Mouse (Mus musculus) embryonic facial prominence, embryonic 12.5 days (tissue): ENCODE measurements around the gene Phactr1. TPM values are rescaled to one million over a fixed set of nuclear protein-coding genes. Genes with fewer than 3 reads are reported as not detected.
A peak's percentile ranks its signal among the peaks of the same experiment; 100 is the strongest.

Experiments used
- ATAC-seq: fragments of 200-750 bp; cut with Nextera tagmentation; 2 replicates; pipeline ENCODE4 v1.8.0; 2017; ENCODE audit not compliant: insufficient number of reproducible peaks, insufficient read depth, low FRiP score, low TSS enrichment
- H3K27ac ChIP-seq: fragments of 300-500 bp; sonication (generic); 2 replicates; pipeline ENCODE4 v1.5.1; 2016; ENCODE audit warnings: mild to moderate bottlenecking
- H3K27me3 ChIP-seq: fragments of 300-500 bp; sonication (generic); 2 replicates; pipeline ENCODE4 v1.6.1; 2016; ENCODE audit warnings: mild to moderate bottlenecking, moderate library complexity
- H3K36me3 ChIP-seq: fragments of 300-500 bp; sonication (generic); 2 replicates; pipeline ENCODE4 v1.6.1; 2016; ENCODE audit warnings: mild to moderate bottlenecking
- H3K4me1 ChIP-seq: fragments of 300-500 bp; sonication (generic); 2 replicates; pipeline ENCODE4 v1.6.1; 2016
- H3K4me2 ChIP-seq: fragments of 300-500 bp; sonication (generic); replicated peaks from 2 replicates; pipeline ENCODE4 v1.6.1; 2016; ENCODE audit warnings: mild to moderate bottlenecking, moderate library complexity
- H3K4me3 ChIP-seq: fragments of 300-500 bp; sonication (generic); 2 replicates; pipeline ENCODE4 v1.5.1; 2016; ENCODE audit warnings: mild to moderate bottlenecking
- H3K9ac ChIP-seq: fragments of 300-500 bp; sonication (generic); 2 replicates; pipeline ENCODE4 v1.6.1; 2016; ENCODE audit warnings: mild to moderate bottlenecking, moderate library complexity
- H3K9me3 ChIP-seq: fragments of 300-500 bp; sonication (generic); 2 replicates; pipeline ENCODE4 v1.6.1; 2016; ENCODE audit warnings: mild to moderate bottlenecking, moderate library complexity
- WGBS: fragments of 180-500 bp; shearing (Covaris S2); methylation state at CpG from one replicate; pipeline ENCODE4 v1.1.7; 2016; 5-methylcytosine and 5-hydroxymethylcytosine counted together
- polyA plus RNA-seq: library from polyadenylated mRNA; unstranded; fragments of >200 nt; fragmentation: Nextera tagmentation; extraction: Ambion mirVana; gene quantifications from 2 replicates; pipeline ENCODE4 v1.2.1, GENCODE M21; 2016

Phactr1 gene
- polyA plus RNA-seq, 1 experiment from 2014 or later: 16.1 TPM

DNA sequence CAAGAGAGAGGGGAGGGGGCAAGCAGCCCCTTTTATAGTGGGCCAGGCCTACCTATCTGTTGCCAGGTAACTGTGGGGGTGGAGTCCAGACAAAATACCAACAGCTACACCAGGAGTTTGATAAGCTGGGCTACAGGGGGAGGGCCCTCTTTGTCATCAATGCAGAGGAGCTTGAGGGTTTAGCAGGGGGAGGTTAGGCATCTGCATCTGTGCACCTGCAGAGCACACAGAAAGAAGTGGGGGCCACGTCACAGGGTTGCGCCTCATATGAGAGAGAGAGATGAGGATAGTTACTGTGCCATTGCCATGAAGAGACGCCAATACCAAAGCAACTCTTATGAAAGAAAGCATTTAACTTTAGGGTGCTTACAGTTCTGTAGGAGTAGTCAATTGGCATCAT lies 496.3 kb downstream of the Phactr1 start:
- H3K4me3 ChIP-seq: no peak overlapping the region
- no peaks in the 10 kb centered on the region for H3K27me3 ChIP-seq
- WGBS: 86% methylated on average over 3 of the region's 3 CpGs

DNA sequence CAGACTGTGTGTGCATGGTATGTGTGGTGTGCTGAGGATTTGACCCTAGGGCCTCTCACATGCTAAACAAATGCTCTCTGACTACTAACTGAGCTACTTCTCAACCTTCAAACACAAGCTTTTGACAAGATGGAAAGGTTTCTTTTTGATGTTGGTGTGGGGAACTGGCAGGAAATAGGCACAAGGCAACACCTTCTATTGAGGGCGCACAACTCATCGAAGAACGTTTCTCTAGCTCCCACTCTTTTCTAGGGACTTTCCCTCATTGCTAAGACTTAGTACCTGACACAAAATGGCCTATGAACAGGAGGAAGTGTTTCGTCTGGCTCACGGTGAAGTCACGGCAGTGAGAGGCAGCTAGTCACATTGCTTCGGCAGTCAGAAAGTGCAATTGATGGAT lies 496.9 kb downstream of the Phactr1 start:
- no peak overlapping the region for H3K9ac ChIP-seq
- no peaks in the 10 kb centered on the region for H3K27me3 ChIP-seq
- H3K4me1 ChIP-seq: no peaks in the 10 kb centered on the region; the same call in 1 of the 2 replicates
- 92% methylated on average over 7 of the region's 7 CpGs for WGBS
- no peaks in the 10 kb centered on the region for H3K9me3 ChIP-seq
- ATAC-seq: no peak
- no peaks in the 10 kb centered on the region for H3K36me3 ChIP-seq
- H3K27ac ChIP-seq: no peak overlapping the region
- H3K4me2 ChIP-seq: no peak overlapping the region
- H3K4me3 ChIP-seq: no peak overlapping the region

More for the DNA sequence above, 496.3 kb downstream of the Phactr1 start:
- no peaks in the 10 kb centered on the region for H3K9me3 ChIP-seq
- no peak overlapping the region for H3K4me2 ChIP-seq
- no peaks in the 10 kb centered on the region for H3K36me3 ChIP-seq
- H3K27ac ChIP-seq: no peak overlapping the region
- ATAC-seq: no peak
- H3K9ac ChIP-seq: no peak overlapping the region
- no peaks in the 10 kb centered on the region; the same call in 1 of the 2 replicates for H3K4me1 ChIP-seq

- H3K4me3 ChIP-seq: no peak overlapping the region
- WGBS: 64% methylated on average over 7 of the region's 7 CpGs
- H3K4me1 ChIP-seq: peaks cover 6% of the 10 kb centered on the region
- no peak overlapping the region for H3K9ac ChIP-seq
- no peaks in the 10 kb centered on the region for H3K36me3 ChIP-seq
- no peak overlapping the region for H3K27ac ChIP-seq
- H3K27me3 ChIP-seq: 0 out of 2 replicates have a peak, but pooled peaks cover 2% of the 10 kb centered on the region
- no peaks in the 10 kb centered on the region for H3K9me3 ChIP-seq
- no peak overlapping the region for H3K4me2 ChIP-seq
- ATAC-seq: no peak
Measured at GRCm38 (mm10) chr13:43181104-43181503, 500.7 kb downstream of the Phactr1 start.

- Histone ChIP-seq H3K4me3 (peak overlapping the region; percentile 17), H3K27ac (no peak overlapping the region), H3K9me3 (no peaks in the 10 kb centered on the region), H3K36me3 (no peaks in the 10 kb centered on the region), H3K4me2 (peak overlapping the region; percentile 44), H3K9ac (no peak overlapping the region), H3K27me3 (0 out of 2 replicates have a peak, but pooled peaks cover 2% of the 10 kb centered on the region), H3K4me1 (peaks cover 6% of the 10 kb centered on the region)
- 22% methylated on average over 14 of the region's 14 CpGs for WGBS
- ATAC-seq: peak; percentile 49; the same call in 1 of the 2 replicates
Measured at GRCm38 (mm10) chr13:43182465-43183201, 502.2 kb downstream of the Phactr1 start.

DNA sequence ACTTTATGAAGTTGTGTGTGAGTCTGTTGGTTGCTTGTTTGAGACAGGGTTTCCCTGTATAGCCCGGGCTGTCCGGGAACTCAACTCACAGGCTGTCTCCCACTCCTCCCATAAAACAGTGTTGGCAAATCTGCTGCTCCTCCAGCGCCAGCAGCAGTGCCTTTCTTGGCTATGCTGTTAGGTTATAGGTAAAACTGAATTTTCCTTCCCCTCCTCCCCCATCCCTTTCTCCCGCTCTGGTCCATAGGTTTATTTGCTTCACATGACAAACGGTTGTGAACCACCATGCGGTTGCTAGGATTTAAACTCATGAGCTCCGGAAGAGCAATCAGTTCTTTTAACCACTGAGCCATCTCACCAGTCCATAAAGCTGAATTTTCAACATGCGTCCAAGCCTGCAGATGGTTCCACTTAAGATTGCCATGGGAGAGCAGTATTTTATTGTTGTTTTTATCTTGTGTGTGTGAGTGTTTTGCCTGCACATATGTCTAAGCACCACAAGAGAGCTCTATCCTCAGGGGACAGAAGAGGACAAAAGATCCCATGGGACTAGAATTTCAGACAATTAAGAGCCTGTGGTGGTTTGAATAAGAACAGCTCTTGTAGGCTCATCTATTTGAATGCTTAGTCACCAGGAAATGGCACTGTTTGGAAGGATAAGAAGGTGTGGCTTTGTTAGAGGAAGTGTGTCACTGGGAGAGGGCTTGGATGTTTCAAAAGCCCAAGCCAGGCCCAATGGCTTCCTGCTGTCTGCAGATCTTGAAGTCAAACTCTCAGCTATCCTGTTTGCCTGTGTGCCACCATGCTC lies 503.0 kb downstream of the Phactr1 start:
- no peak for ATAC-seq

GRCm38 (mm10) chr13:43187736-43188135 lies 507.3 kb downstream of the Phactr1 start:
- Histone ChIP-seq H3K36me3 (no peaks in the 10 kb centered on the region), H3K4me3 (no peak overlapping the region), H3K9me3 (no peaks in the 10 kb centered on the region), H3K4me1 (peaks cover 14% of the 10 kb centered on the region), H3K4me2 (no peak overlapping the region), H3K27ac (no peak overlapping the region), H3K27me3 (no peaks in the 10 kb centered on the region), H3K9ac (no peak overlapping the region)
- 88% methylated on average over 4 of the region's 4 CpGs for WGBS
- no peak for ATAC-seq

More for the DNA sequence above, 503.0 kb downstream of the Phactr1 start:
- Histone ChIP-seq H3K4me1 (peaks cover 6% of the 10 kb centered on the region), H3K36me3 (no peaks in the 10 kb centered on the region), H3K27ac (no peak overlapping the region), H3K9me3 (no peaks in the 10 kb centered on the region), H3K9ac (no peak overlapping the region), H3K27me3 (0 out of 2 replicates have a peak, but pooled peaks cover 2% of the 10 kb centered on the region), H3K4me2 (peak overlapping the region; percentile 44), H3K4me3 (peak overlapping the region; percentile 17)
- WGBS: 43% methylated on average over 8 of the region's 8 CpGs
